Mouse (Mus musculus) megakaryocyte, embryonic 14.5 days (primary cell): Measurements from ENCODE around the gene Slc2a5. TPM values are rescaled to one million over a fixed set of nuclear protein-coding genes. Genes with fewer than 3 reads are reported as not detected.

Source experiments
- H3K27me3 ChIP-seq: replicated peaks from 2 replicates; pipeline ENCODE3; 2012; ENCODE audit warnings: inconsistent platforms
- H3K36me3 ChIP-seq: replicated peaks from 2 replicates; pipeline ENCODE3; 2012; ENCODE audit warnings: low read length, inconsistent platforms, mixed read lengths
- H3K4me1 ChIP-seq: 2 replicates; pipeline ENCODE4 v1.6.1; 2012; ENCODE audit warnings: inconsistent platforms
- H3K4me3 ChIP-seq: replicated peaks from 2 replicates; pipeline ENCODE3; 2012; ENCODE audit warnings: moderate library complexity, mild to moderate bottlenecking, inconsistent platforms
- H3K9me3 ChIP-seq: 2 replicates; pipeline ENCODE4 v1.6.1; 2012; ENCODE audit warnings: inconsistent platforms
- FLI1 ChIP-seq: IDR thresholded peaks from 2 replicates; pipeline ENCODE4 v1.6.1; 2012; ENCODE audit warnings: low read length, inconsistent platforms, mixed read lengths
- GATA1 ChIP-seq: IDR thresholded peaks from 3 replicates; pipeline ENCODE4 v1.6.1; 2012; ENCODE audit warnings: mixed read lengths, low read length, inconsistent platforms, borderline replicate concordance
- polyA plus RNA-seq: library from polyadenylated mRNA; stranded (reverse); fragments of >175 nt; gene quantifications from 2 replicates; pipeline ENCODE4 v1.2.3, GENCODE M21; 2012; ENCODE audit warnings: low replicate concordance; ENCODE audit not compliant: insufficient read depth

The Slc2a5 gene
- polyA plus RNA-seq, 1 experiment, result 0.15 TPM

- H3K4me1 ChIP-seq, result peaks cover 11% of the 10 kb centered on the region
- TF ChIP-seq FLI1, result no peak
- TF ChIP-seq GATA1, result no peak
- H3K4me3 ChIP-seq, result peak overlapping the region; percentile 42
- no peaks in the 10 kb centered on the region for H3K36me3 ChIP-seq
- peaks cover 13% of the 10 kb centered on the region for H3K9me3 ChIP-seq
- H3K27me3 ChIP-seq, result peaks cover 52% of the 10 kb centered on the region
Measured at GRCm38 (mm10) chr4:150155731-150156130, 36.6 kb downstream of the Slc2a5 start.

GRCm38 (mm10) chr4:150157348-150157882 lies 38.3 kb downstream of the Slc2a5 start:
- Histone ChIP-seq H3K27me3 (peaks cover 49% of the 10 kb centered on the region), H3K4me1 (peaks cover 9% of the 10 kb centered on the region), H3K9me3 (peaks cover 1% of the 10 kb centered on the region), H3K36me3 (no peaks in the 10 kb centered on the region), H3K4me3 (no peak overlapping the region)
- TF ChIP-seq GATA1, result no peak

GRCm38 (mm10) chr4:150159458-150159857 lies 40.4 kb downstream of the Slc2a5 start:
- H3K27me3 ChIP-seq, result peaks cover 49% of the 10 kb centered on the region
- H3K9me3 ChIP-seq, result peaks cover 21% of the 10 kb centered on the region
- no peaks in the 10 kb centered on the region for H3K36me3 ChIP-seq
- no peak for TF ChIP-seq GATA1
- TF ChIP-seq FLI1, result no peak
- no peak overlapping the region for H3K4me3 ChIP-seq
- H3K4me1 ChIP-seq, result peaks cover 7% of the 10 kb centered on the region

GRCm38 (mm10) chr4:150162561-150163169 lies 43.6 kb downstream of the Slc2a5 start:
- no peaks in the 10 kb centered on the region for H3K36me3 ChIP-seq
- H3K4me3 ChIP-seq, result no peak overlapping the region
- TF ChIP-seq FLI1 (no peak), GATA1 (no peak)
- peaks cover 58% of the 10 kb centered on the region for H3K27me3 ChIP-seq
- peaks cover 26% of the 10 kb centered on the region for H3K9me3 ChIP-seq
- no peaks in the 10 kb centered on the region for H3K4me1 ChIP-seq

GRCm38 (mm10) chr4:150164875-150165274 lies 45.8 kb downstream of the Slc2a5 start:
- no peaks in the 10 kb centered on the region for H3K36me3 ChIP-seq
- H3K9me3 ChIP-seq, result peaks cover 26% of the 10 kb centered on the region
- peaks cover 60% of the 10 kb centered on the region for H3K27me3 ChIP-seq
- H3K4me3 ChIP-seq, result no peak overlapping the region
- TF ChIP-seq FLI1 (no peak), GATA1 (no peak)
- no peaks in the 10 kb centered on the region for H3K4me1 ChIP-seq

GRCm38 (mm10) chr4:150168406-150168805 lies 49.3 kb downstream of the Slc2a5 start:
- peaks cover 16% of the 10 kb centered on the region for H3K9me3 ChIP-seq
- H3K4me1 ChIP-seq, result peaks cover 7% of the 10 kb centered on the region
- TF ChIP-seq FLI1 (no peak), GATA1 (no peak)
- no peaks in the 10 kb centered on the region for H3K36me3 ChIP-seq
- peaks cover 45% of the 10 kb centered on the region for H3K27me3 ChIP-seq
- no peak overlapping the region for H3K4me3 ChIP-seq

- Histone ChIP-seq H3K4me1 (peaks cover 15% of the 10 kb centered on the region), H3K36me3 (no peaks in the 10 kb centered on the region), H3K9me3 (no peaks in the 10 kb centered on the region), H3K27me3 (peaks cover 22% of the 10 kb centered on the region), H3K4me3 (no peak overlapping the region)
- TF ChIP-seq GATA1 (no peak), FLI1 (no peak)
Measured at GRCm38 (mm10) chr4:150172107-150172506, 53.0 kb downstream of the Slc2a5 start.

- H3K9me3 ChIP-seq, result no peaks in the 10 kb centered on the region
- TF ChIP-seq FLI1 (no peak), GATA1 (no peak)
- no peaks in the 10 kb centered on the region for H3K36me3 ChIP-seq
Measured at GRCm38 (mm10) chr4:150173281-150173680, 54.2 kb downstream of the Slc2a5 start.

GRCm38 (mm10) chr4:150174027-150174426 lies 54.9 kb downstream of the Slc2a5 start:
- H3K9me3 ChIP-seq, result no peaks in the 10 kb centered on the region
- no peaks in the 10 kb centered on the region for H3K36me3 ChIP-seq
- TF ChIP-seq GATA1 (no peak), FLI1 (no peak)
- H3K4me3 ChIP-seq, result no peak overlapping the region
- H3K27me3 ChIP-seq, result peaks cover 17% of the 10 kb centered on the region
- H3K4me1 ChIP-seq, result peaks cover 16% of the 10 kb centered on the region

More at GRCm38 (mm10) chr4:150173281-150173680, 54.2 kb downstream of the Slc2a5 start:
- peaks cover 16% of the 10 kb centered on the region for H3K4me1 ChIP-seq
- H3K27me3 ChIP-seq, result peaks cover 16% of the 10 kb centered on the region
- H3K4me3 ChIP-seq, result no peak overlapping the region

- Histone ChIP-seq H3K27me3 (peaks cover 14% of the 10 kb centered on the region), H3K36me3 (no peaks in the 10 kb centered on the region), H3K9me3 (peaks cover 4% of the 10 kb centered on the region; the same call in 1 of the 2 replicates), H3K4me1 (peaks cover 16% of the 10 kb centered on the region), H3K4me3 (peak overlapping the region; percentile 82)
- TF ChIP-seq GATA1, result no peak
- TF ChIP-seq FLI1, result no peak
Measured at GRCm38 (mm10) chr4:150176535-150176934, 57.5 kb downstream of the Slc2a5 start.
